In the genomic region with DNA sequence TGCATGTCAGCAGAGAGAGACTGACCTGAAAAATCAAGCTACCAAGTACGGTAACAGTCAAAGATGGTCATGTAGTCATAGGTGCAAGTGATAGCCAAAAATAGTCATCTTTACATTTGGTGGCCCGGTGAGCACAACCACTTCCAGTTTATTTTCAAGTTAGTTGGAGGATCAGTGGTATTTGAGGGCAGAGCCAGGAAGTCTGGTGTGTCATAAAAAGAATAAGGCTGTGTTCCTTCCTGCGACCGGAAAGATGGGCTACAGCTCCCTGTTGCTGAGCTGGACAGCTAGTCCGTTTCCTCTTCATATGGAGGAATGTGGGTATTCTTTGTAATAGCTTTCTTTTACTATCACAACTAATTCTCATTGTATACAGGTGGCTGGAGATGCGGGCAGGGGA, we compare ENCODE assay signal across 16 mouse cellular contexts.
"Had no signal": no experiment of that assay in that cellular context is flagged by ENCODE, and none has a peak within 500 bp of the region (broad histone marks: within the 10 kb centered on the region; RNA-seq: fewer than 3 reads in every experiment).

No protein-coding gene starts in this region.

- H3K4me2 ChIP-seq: limb, embryonic 12.5 days; midbrain, embryonic 12.5 days; neural tube, embryonic 15.5 days had no signal

- H3K4me3 ChIP-seq: layer of hippocampus, adult 2 months; limb, embryonic 12.5 days; megakaryocyte, embryonic 14.5 days; midbrain, embryonic 12.5 days; myocyte; neural tube, embryonic 15.5 days had no signal

- DNase-seq: kidney, adult 9 months; kidney, postnatal 10 days; kidney, postnatal 4 days; lung, adult 18-20 months; lung, postnatal 36 days; right cerebral cortex, postnatal 4 days; spleen, adult 18-20 months; thymus, postnatal 36 days had no signal

- H3K9ac ChIP-seq: limb, embryonic 12.5 days; liver, embryonic 14.5 days; midbrain, embryonic 12.5 days; neural tube, embryonic 15.5 days had no signal

- H3K27me3 ChIP-seq: limb, embryonic 12.5 days; megakaryocyte, embryonic 14.5 days; midbrain, embryonic 12.5 days; neural tube, embryonic 15.5 days had no signal

- H3K27ac ChIP-seq: layer of hippocampus, adult 2 months; limb, embryonic 12.5 days; liver, embryonic 14.5 days; midbrain, embryonic 12.5 days; neural tube, embryonic 15.5 days had no signal

- ATAC-seq: midbrain, embryonic 16.5 days had no signal

- H3K36me3 ChIP-seq: limb, embryonic 12.5 days; midbrain, embryonic 12.5 days; neural tube, embryonic 15.5 days had no signal

- H3K9me3 ChIP-seq: limb, embryonic 12.5 days; megakaryocyte, embryonic 14.5 days; midbrain, embryonic 12.5 days; neural tube, embryonic 15.5 days had no signal
